Mouse (Mus musculus) cerebellum, postnatal 36 days (tissue): Measurements from ENCODE around the gene Agpat4.

Experiments used
- DNase-seq, 2 experiments: peaks; one replicate each; pipeline ENCODE4 v3.0.0; 2021 to 2022; ENCODE audit warnings: mixed read lengths in 2 of 2

Gene Agpat4

GRCm38 (mm10) chr17:12161877-12162276, 43.4 kb downstream of the Agpat4 start:
- no peak for DNase-seq

GRCm38 (mm10) chr17:12162824-12163223, 44.3 kb downstream of the Agpat4 start:
- DNase-seq, result no peak

GRCm38 (mm10) chr17:12163403-12163802, 44.9 kb downstream of the Agpat4 start:
- no peak for DNase-seq

- DNase-seq, result no peak
Measured at GRCm38 (mm10) chr17:12163903-12164302, 45.4 kb downstream of the Agpat4 start.

- no peak for DNase-seq
Measured at GRCm38 (mm10) chr17:12164507-12164906, 46.0 kb downstream of the Agpat4 start.

- DNase-seq, result no peak
Measured at GRCm38 (mm10) chr17:12165009-12165695, 46.6 kb downstream of the Agpat4 start.

GRCm38 (mm10) chr17:12165701-12166100, 47.2 kb downstream of the Agpat4 start:
- no peak for DNase-seq

DNA sequence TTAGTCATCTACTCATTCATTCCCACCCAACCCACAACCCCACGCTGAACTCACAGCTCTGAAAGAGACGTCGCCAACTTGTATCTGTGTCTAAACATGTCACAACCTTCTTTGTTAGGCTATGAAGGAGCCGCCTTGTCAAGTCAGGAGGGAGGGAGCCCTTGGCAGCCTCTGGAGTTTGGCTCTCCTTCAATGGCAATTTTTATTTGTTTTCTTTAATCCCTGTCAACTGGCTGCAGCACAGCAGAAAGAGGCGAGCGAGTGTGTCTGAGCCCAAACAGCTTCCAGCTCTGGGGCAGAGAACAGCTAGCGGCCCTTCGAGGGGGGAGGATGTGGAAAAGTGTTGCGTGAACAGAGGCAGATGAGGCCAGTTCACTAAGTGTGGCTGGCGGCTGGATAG, 50.0 kb downstream of the Agpat4 start:
- DNase-seq, result no peak

GRCm38 (mm10) chr17:12169326-12169836, 50.9 kb downstream of the Agpat4 start:
- DNase-seq, result no peak

- no peak for DNase-seq
Measured at GRCm38 (mm10) chr17:12170791-12171497, 52.4 kb downstream of the Agpat4 start.

GRCm38 (mm10) chr17:12171666-12172065, 53.2 kb downstream of the Agpat4 start:
- DNase-seq, result no peak

- DNase-seq, result no peak
Measured at GRCm38 (mm10) chr17:12174221-12174620, 55.7 kb downstream of the Agpat4 start.

- no peak for DNase-seq
Measured at GRCm38 (mm10) chr17:12174896-12175295, 56.4 kb downstream of the Agpat4 start.

DNA sequence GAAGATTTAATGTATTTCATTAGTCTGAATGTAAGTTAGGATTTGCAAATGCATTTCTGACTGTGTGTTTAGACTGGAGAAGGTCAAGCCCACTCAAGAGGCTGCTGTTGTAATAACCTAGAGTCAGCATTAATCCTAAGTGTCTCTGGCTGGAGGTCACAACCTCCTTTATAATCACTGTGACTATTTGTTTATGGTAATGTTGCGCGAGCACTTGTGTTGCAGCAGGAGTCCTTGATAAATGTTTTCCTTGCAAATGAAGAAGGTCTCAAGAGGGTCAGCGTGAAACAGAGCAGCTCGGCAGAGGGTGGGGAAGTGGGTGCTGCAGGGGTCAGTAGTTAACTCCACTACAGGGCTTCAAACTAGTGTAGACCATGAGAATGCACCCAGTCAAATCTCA, 57.1 kb downstream of the Agpat4 start:
- DNase-seq, result no peak

DNA sequence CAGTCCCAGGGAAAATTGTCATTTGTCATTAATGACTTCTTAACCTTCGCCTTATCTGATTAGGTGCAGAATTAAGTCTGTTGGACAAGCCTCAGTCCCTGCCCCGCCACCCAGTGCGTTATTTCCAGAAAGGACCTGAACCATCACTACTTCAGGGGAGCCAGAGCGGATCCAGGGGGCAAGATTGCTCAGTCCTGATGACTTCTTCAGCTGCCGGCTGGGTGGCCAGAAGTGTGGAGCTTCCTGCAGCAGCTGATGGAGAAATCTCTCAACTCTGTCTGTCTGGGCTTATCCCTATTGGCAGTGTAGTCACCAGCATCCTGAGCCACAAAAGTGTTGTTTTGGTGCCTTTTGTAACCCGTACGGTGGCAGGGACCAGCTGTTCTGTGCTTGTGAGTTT, 60.8 kb downstream of the Agpat4 start:
- DNase-seq, result no peak

DNA sequence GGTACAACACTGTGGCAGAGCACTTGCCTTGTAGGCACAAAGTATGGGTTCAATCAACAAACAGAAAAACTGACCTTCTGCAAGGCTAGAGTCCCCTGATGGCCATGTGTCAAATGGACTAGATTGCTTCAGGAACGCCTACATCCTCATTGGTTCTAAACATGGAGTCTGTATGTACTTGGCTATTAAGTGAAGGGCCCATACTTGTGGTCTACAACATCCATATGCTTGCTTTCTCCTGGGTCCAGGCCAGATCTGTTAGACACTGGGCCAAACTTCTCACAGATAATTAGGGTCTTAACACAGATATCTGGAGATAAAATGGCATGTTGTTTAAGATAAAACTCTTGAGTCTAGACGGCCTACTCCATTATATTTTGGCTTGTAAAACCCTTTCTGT, 61.3 kb downstream of the Agpat4 start:
- DNase-seq, result no peak

GRCm38 (mm10) chr17:12182702-12183485, 64.4 kb downstream of the Agpat4 start:
- no peak for DNase-seq

- DNase-seq, result no peak
Measured at GRCm38 (mm10) chr17:12184283-12184682, 65.8 kb downstream of the Agpat4 start.

GRCm38 (mm10) chr17:12185855-12186254, 67.4 kb downstream of the Agpat4 start:
- no peak for DNase-seq

GRCm38 (mm10) chr17:12186341-12186740, 67.8 kb downstream of the Agpat4 start:
- no peak for DNase-seq

DNA sequence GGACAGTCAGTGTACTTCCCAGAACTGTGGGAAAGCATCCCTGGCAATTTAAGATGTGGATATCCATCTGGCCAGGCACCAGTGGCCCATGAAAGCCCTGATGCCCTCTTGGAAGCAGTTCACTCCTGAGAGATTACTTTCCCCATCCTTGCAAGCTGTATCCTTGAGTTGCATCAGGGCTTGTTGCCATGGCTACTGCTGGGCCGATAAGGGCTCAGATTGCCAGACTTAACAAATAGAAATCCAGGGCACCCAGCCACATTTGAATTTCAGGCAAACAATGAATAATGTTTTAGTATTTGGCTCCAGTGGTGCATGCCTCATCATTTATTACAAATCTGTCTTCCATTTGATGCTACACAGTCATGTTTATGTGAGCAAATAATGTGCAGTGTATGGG, 69.3 kb downstream of the Agpat4 start:
- DNase-seq, result no peak

DNA sequence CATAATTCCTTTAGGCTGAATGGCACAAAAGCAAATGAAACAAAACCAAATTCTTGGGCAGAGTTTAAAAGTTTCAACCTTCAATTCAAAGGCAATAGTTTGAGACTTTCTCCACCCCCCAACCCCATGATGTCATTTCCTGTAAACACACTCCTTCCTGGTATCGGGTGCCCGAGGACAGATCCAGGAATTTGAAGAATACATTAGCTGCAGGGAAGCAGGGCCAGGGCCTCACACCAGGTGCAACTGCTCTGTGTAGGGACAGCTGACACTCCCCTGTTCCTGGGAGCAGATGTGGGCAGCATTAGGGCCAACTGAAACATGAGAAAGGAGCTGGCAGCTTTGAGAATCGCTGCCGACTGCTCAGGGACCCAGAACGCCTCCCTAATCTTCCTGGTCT, 76.6 kb downstream of the Agpat4 start:
- no peak for DNase-seq

- DNase-seq, result no peak
Measured at GRCm38 (mm10) chr17:12195604-12196003, 77.1 kb downstream of the Agpat4 start.

GRCm38 (mm10) chr17:12199933-12200332, 81.4 kb downstream of the Agpat4 start:
- no peak for DNase-seq
